Mouse (Mus musculus): Measurements from ENCODE around the gene Ifi205. TPM values are rescaled to one million over a fixed set of nuclear protein-coding genes. Genes with fewer than 3 reads are reported as not detected.
"Not testable (repeated sequence)": the region's sequence is repeated elsewhere in the genome, so short reads cannot be mapped to it uniquely, and the experiment has no call there.

Gene Ifi205
- polyA plus RNA-seq (2016; fragmentation: Nextera tagmentation; extraction: Ambion mirVana) = 0.19 TPM in 1 of 2 replicates, not detected in the other

- DNase-seq (ENCODE audit: low spot score) = no peak
- Histone ChIP-seq H3K27me3 (ENCODE audit: low read depth, poor library complexity, severe bottlenecking) (no peaks in the 10 kb centered on the region), H3K4me3 (no peak within 1 kb of the TSS), H3K4me1 (no peaks in the 10 kb centered on the region), H3K36me3 (no peaks in the 10 kb centered on the region), H3K27ac (replicated peaks) (no peak within 1 kb of the TSS), H3K9me3 (replicated peaks) (no peaks in the 10 kb centered on the region)
- 52% methylated on average over 1 of the region's 1 CpGs for WGBS
These were observed at the start of gene Ifi205 for GRCm38 (mm10) chr1:174031698-174032097. Gene Ifi205, minus strand, starts transcription at chr1:174031810.

- 91% methylated on average over 3 of the region's 3 CpGs for WGBS
- no peak for DNase-seq (ENCODE audit: low spot score)
- Histone ChIP-seq H3K27me3 (ENCODE audit: low read depth, poor library complexity, severe bottlenecking) (no peaks in the 10 kb centered on the region), H3K4me1 (no peaks in the 10 kb centered on the region), H3K36me3 (no peaks in the 10 kb centered on the region), H3K4me3 (no peak within 1 kb of the TSS), H3K27ac (replicated peaks) (no peak within 1 kb of the TSS), H3K9me3 (replicated peaks) (no peaks in the 10 kb centered on the region)
These were observed 34.7 kb upstream of the Ifi205 start, which contains the start of gene Olfr430 for GRCm38 (mm10) chr1:174066305-174066704. Gene Olfr430, plus strand, starts transcription at chr1:174066605.

GRCm38 (mm10) chr1:174055248-174055647 is 23.6 kb upstream of the Ifi205 start:
- no peak overlapping the region for H3K4me3 ChIP-seq
- no peaks in the 10 kb centered on the region for H3K9me3 ChIP-seq (replicated peaks)
- no peaks in the 10 kb centered on the region for H3K36me3 ChIP-seq
- H3K27me3 ChIP-seq (ENCODE audit: low read depth, poor library complexity, severe bottlenecking) = no peaks in the 10 kb centered on the region
- no peak for DNase-seq (ENCODE audit: low spot score)
- no peaks in the 10 kb centered on the region for H3K4me1 ChIP-seq
- WGBS = 77% methylated on average over 2 of the region's 2 CpGs
- H3K27ac ChIP-seq (replicated peaks) = no peak overlapping the region

GRCm38 (mm10) chr1:174052981-174053380 is 21.4 kb upstream of the Ifi205 start:
- Histone ChIP-seq H3K4me1 (no peaks in the 10 kb centered on the region), H3K36me3 (no peaks in the 10 kb centered on the region), H3K4me3 (no peak overlapping the region), H3K27me3 (ENCODE audit: low read depth, poor library complexity, severe bottlenecking) (no peaks in the 10 kb centered on the region), H3K9me3 (replicated peaks) (no peaks in the 10 kb centered on the region), H3K27ac (replicated peaks) (no peak overlapping the region)
- no peak for DNase-seq (ENCODE audit: low spot score)
- 90% methylated on average over 3 of the region's 3 CpGs for WGBS

- Histone ChIP-seq H3K27me3 (ENCODE audit: low read depth, poor library complexity, severe bottlenecking) (no peaks in the 10 kb centered on the region), H3K9me3 (replicated peaks) (no peaks in the 10 kb centered on the region), H3K4me3 (no peak overlapping the region), H3K36me3 (no peaks in the 10 kb centered on the region), H3K27ac (replicated peaks) (no peak overlapping the region), H3K4me1 (no peaks in the 10 kb centered on the region)
- 86% methylated on average over 5 of the region's 5 CpGs for WGBS
- DNase-seq (ENCODE audit: low spot score) = no peak
These were observed 20.4 kb upstream of the Ifi205 start for GRCm38 (mm10) chr1:174051931-174052536.

GRCm38 (mm10) chr1:174051515-174051914 is 19.9 kb upstream of the Ifi205 start:
- no peak for DNase-seq (ENCODE audit: low spot score)
- Histone ChIP-seq H3K27me3 (ENCODE audit: low read depth, poor library complexity, severe bottlenecking) (no peaks in the 10 kb centered on the region), H3K9me3 (replicated peaks) (no peaks in the 10 kb centered on the region), H3K4me3 (no peak overlapping the region), H3K4me1 (no peaks in the 10 kb centered on the region), H3K27ac (replicated peaks) (no peak overlapping the region), H3K36me3 (no peaks in the 10 kb centered on the region)
- WGBS = 89% methylated on average over 4 of the region's 4 CpGs

GRCm38 (mm10) chr1:174050532-174050931 is 18.9 kb upstream of the Ifi205 start:
- no peaks in the 10 kb centered on the region for H3K27me3 ChIP-seq (ENCODE audit: low read depth, poor library complexity, severe bottlenecking)
- H3K4me1 ChIP-seq = no peaks in the 10 kb centered on the region
- no peak for DNase-seq (ENCODE audit: low spot score)
- WGBS = 93% methylated on average over 4 of the region's 4 CpGs
- no peaks in the 10 kb centered on the region for H3K9me3 ChIP-seq (replicated peaks)
- no peak overlapping the region for H3K4me3 ChIP-seq
- no peaks in the 10 kb centered on the region for H3K36me3 ChIP-seq
- no peak overlapping the region for H3K27ac ChIP-seq (replicated peaks)

GRCm38 (mm10) chr1:174049357-174049756 is 17.7 kb upstream of the Ifi205 start:
- H3K27ac ChIP-seq (replicated peaks); H3K36me3 ChIP-seq; H3K27me3 ChIP-seq (ENCODE audit: low read depth, poor library complexity, severe bottlenecking); H3K9me3 ChIP-seq (replicated peaks); H3K4me3 ChIP-seq; H3K4me1 ChIP-seq; DNase-seq (ENCODE audit: low spot score): not testable (repeated sequence)
- WGBS = 89% methylated on average over 4 of the region's 4 CpGs

GRCm38 (mm10) chr1:174048893-174049292 is 17.3 kb upstream of the Ifi205 start, which contains the start of gene Olfr432:
Gene Olfr432, plus strand, starts transcription at chr1:174049205.
- Histone ChIP-seq H3K36me3 (no peaks in the 10 kb centered on the region), H3K9me3 (replicated peaks) (no peaks in the 10 kb centered on the region), H3K27ac (replicated peaks) (no peak within 1 kb of the TSS), H3K4me3 (no peak within 1 kb of the TSS), H3K27me3 (ENCODE audit: low read depth, poor library complexity, severe bottlenecking) (no peaks in the 10 kb centered on the region), H3K4me1 (no peaks in the 10 kb centered on the region)
- WGBS = 81% methylated on average over 2 of the region's 2 CpGs
- DNase-seq (ENCODE audit: low spot score) = no peak

GRCm38 (mm10) chr1:174048227-174048626 is 16.6 kb upstream of the Ifi205 start:
- not testable (repeated sequence) for H3K36me3 ChIP-seq; DNase-seq (ENCODE audit: low spot score); H3K4me1 ChIP-seq; H3K9me3 ChIP-seq (replicated peaks); H3K27me3 ChIP-seq (ENCODE audit: low read depth, poor library complexity, severe bottlenecking); H3K4me3 ChIP-seq; H3K27ac ChIP-seq (replicated peaks)
- WGBS = 89% methylated on average over 6 of the region's 6 CpGs

GRCm38 (mm10) chr1:174044431-174044830 is 12.8 kb upstream of the Ifi205 start:
- Histone ChIP-seq H3K36me3 (no peaks in the 10 kb centered on the region), H3K27me3 (ENCODE audit: low read depth, poor library complexity, severe bottlenecking) (no peaks in the 10 kb centered on the region), H3K4me3 (no peak overlapping the region), H3K4me1 (no peaks in the 10 kb centered on the region), H3K9me3 (replicated peaks) (no peaks in the 10 kb centered on the region), H3K27ac (replicated peaks) (no peak overlapping the region)
- DNase-seq (ENCODE audit: low spot score) = no peak
- WGBS = 87% methylated on average over 2 of the region's 2 CpGs

- not testable (repeated sequence) for H3K36me3 ChIP-seq; H3K9me3 ChIP-seq (replicated peaks); H3K27me3 ChIP-seq (ENCODE audit: low read depth, poor library complexity, severe bottlenecking); H3K4me3 ChIP-seq; H3K4me1 ChIP-seq; H3K27ac ChIP-seq (replicated peaks); DNase-seq (ENCODE audit: low spot score)
- WGBS = 89% methylated on average over 12 of the region's 12 CpGs
These were observed 10.7 kb upstream of the Ifi205 start for GRCm38 (mm10) chr1:174042091-174042884.

GRCm38 (mm10) chr1:174040523-174041177 is 9.0 kb upstream of the Ifi205 start, which contains the start of gene Olfr433:
Gene Olfr433, plus strand, starts transcription at chr1:174040705.
- Histone ChIP-seq H3K9me3 (replicated peaks) (no peaks in the 10 kb centered on the region), H3K27ac (replicated peaks) (no peak within 1 kb of the TSS), H3K36me3 (no peaks in the 10 kb centered on the region), H3K4me1 (no peaks in the 10 kb centered on the region), H3K27me3 (ENCODE audit: low read depth, poor library complexity, severe bottlenecking) (no peaks in the 10 kb centered on the region), H3K4me3 (no peak within 1 kb of the TSS)
- 91% methylated on average over 7 of the region's 7 CpGs for WGBS
- no peak for DNase-seq (ENCODE audit: low spot score)

Measured in midbrain, embryonic 10.5 days (tissue).